Comparison of ENCODE assay signal across 10 mouse cellular contexts in genomic region chr3:15582948-15583347, GRCm38 (mm10). TPM values are rescaled to one million over a fixed set of nuclear protein-coding genes. Genes with fewer than 3 reads are reported as not detected.
"Had no signal": no experiment of that assay in that cellular context is flagged by ENCODE, and none has a peak within 500 bp of the region (broad histone marks: within the 10 kb centered on the region; RNA-seq: fewer than 3 reads in every experiment).

No protein-coding gene starts in this region.

RNA-seq across cellular contexts. Expression of gene Sirpb1b, which starts 8.1 kb away (rescaled TPM):
- polyA plus RNA-seq: forebrain, postnatal 0 days; heart, adult 2 months; heart, embryonic 12.5 days; heart, embryonic 14.5 days; heart, embryonic 16.5 days; hindbrain, embryonic 10.5 days; hindbrain, embryonic 15.5 days; limb, embryonic 11.5 days; limb, embryonic 13.5 days; liver, adult 2 months had no signal
